Mouse (Mus musculus): ENCODE data around the gene Pnliprp2.
A peak's percentile ranks its signal among the peaks of the same experiment; 100 is the strongest.

Gene Pnliprp2

DNA sequence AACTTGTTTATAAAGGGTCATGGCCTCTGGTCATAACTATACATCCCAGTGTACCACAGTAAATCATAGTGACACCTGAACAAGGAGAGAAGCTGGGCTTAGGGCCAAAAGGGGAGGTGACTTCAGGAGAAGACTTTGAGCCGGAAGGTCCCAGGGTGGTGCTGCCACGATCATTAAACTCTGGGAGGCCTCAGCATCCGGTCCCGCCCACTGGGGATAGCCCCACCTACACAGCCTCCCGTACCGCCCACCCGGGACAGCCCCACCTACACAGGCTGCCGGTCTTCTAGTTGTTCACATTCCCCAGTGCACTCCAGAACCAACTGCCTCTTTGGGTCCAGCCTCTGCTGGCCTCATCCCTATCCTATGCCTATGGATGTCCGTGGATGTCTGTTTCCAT lies at the start of gene Pnliprp2:
TSS of gene Pnliprp2 (plus strand) at position 297 of the 400 bp plus-strand sequence.
- DNase-seq (ENCODE audit: low read depth, low spot score): no peak

DNA sequence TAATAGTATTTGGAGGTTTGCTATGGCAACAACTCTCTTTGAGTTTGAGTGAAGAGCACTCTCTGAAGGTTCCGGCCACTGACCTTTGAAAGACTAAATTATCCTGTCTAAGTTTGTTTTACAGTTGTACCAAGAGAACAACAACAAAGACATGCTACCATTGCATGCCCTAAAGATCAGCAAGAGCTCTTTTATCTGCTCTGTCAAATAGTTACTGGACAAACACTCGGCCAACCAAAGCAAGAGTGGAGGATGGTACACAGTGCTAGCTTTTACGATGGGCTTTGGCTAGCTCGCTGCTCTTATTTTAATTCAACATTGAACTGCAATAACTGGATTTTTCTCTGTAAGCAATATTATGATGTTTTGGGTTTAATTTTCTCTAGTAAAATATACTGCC lies 41.6 kb upstream of the Pnliprp2 start:
- DNase-seq (ENCODE audit: low read depth, low spot score): no peak

- DNase-seq (ENCODE audit: low read depth, low spot score): no peak
These were observed 39.1 kb upstream of the Pnliprp2 start for GRCm38 (mm10) chr19:58720439-58720838.

- DNase-seq (ENCODE audit: low read depth, low spot score): no peak
These were observed 33.0 kb upstream of the Pnliprp2 start for GRCm38 (mm10) chr19:58726551-58726950.

GRCm38 (mm10) chr19:58727756-58728155 lies 31.8 kb upstream of the Pnliprp2 start:
- DNase-seq (ENCODE audit: low read depth, low spot score): no peak

DNA sequence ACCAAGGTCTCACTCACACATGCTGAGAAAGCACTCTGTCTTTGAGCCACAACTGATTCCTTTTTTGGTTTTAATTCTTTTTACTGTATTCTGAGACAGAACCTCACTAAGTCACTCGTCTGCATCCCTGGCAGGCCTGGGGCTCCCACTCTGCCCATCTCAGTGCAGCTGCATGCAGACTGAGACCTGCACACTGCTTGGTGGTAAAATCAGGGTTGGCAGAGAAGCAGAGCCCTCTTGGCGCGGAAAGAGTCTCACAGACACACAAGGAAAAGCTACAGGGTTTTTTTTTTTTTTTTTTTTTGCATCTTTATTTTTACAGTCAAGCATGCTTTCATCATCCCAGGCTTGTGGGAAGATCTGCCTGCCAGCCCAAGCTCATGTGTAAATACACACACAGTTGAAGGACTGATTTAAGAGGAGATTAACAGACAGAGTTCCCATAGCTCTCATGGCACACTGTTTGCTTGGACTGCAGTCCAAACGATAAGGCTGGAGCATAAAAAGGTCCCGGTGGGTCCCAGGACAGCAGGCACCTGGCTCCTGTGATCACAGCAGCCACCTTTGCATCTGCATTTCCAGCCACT lies 31.0 kb upstream of the Pnliprp2 start, which contains the start of gene Pnliprp1:
TSS of gene Pnliprp1 (plus strand) at position 443 of the 587 bp plus-strand sequence.
- DNase-seq (ENCODE audit: low read depth, low spot score): no peak

GRCm38 (mm10) chr19:58733216-58733615 lies 26.3 kb upstream of the Pnliprp2 start:
- DNase-seq (ENCODE audit: low read depth, low spot score): no peak

- DNase-seq (ENCODE audit: low read depth, low spot score): no peak
These were observed 21.4 kb upstream of the Pnliprp2 start for GRCm38 (mm10) chr19:58738111-58738510.

DNA sequence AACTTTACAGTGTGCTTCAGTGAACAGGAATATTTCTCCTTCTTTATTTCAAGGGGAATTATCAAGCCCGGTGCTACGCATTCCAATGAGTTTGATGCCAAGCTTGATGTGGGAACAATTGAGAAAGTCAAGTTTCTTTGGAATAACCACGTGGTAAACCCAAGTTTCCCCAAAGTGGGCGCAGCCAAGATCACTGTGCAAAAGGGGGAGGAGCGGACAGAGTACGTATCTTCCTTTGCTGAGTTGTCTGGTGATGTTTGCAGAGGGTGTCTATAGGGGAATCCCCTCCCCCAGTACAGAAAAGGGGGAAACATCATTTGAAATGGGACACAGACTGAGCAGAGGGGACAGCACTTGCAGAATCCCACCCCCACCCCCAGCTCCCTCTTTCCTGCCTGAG lies 18.5 kb upstream of the Pnliprp2 start:
- no peak for DNase-seq (ENCODE audit: low read depth, low spot score)

DNA sequence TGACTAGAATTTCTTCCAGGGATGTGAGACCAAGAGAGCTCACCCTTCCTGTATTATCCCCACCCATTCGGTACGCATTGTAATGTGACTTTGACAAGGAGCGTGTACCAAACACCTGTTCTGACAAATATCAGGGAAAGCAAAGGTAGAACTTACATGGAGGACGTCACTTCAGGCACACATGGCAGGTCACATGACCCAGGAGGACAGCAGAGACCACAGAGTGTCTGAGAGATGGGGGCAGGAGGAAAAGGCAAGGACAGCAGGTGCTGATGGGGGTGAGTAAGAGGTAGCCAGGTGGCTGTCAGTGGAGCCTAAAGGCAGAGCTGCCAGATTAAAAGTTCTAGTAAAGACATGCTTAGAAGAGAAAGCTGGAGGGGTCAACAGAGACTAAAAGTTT lies 16.8 kb upstream of the Pnliprp2 start:
- no peak for DNase-seq (ENCODE audit: low read depth, low spot score)

GRCm38 (mm10) chr19:58743736-58744135 lies 15.8 kb upstream of the Pnliprp2 start:
- DNase-seq (ENCODE audit: low read depth, low spot score): no peak

GRCm38 (mm10) chr19:58747498-58748000 lies 12.0 kb upstream of the Pnliprp2 start:
- DNase-seq (ENCODE audit: low read depth, low spot score): no peak

- DNase-seq (ENCODE audit: low read depth, low spot score): no peak
These were observed 8.7 kb upstream of the Pnliprp2 start for GRCm38 (mm10) chr19:58750822-58751221.

DNA sequence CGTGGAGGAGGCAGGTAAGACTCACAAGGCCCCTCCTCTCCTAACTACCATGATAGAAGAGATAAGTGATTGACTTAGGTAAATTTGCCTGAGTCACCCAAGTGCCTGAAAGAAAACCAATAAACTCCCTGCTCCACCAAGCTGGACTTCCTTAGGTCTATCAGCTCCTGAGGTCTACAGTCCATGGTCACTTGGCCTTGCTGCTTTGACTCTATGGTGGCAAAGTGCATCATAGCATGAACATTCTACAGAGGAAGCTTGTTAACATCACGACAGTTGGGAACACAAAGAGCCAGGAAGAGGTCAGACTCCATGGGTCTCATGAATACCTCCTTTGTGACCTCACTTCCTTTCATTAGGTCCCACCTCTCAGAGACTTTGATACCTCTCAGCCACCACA lies 8.0 kb upstream of the Pnliprp2 start:
- DNase-seq (ENCODE audit: low read depth, low spot score): no peak

- DNase-seq (ENCODE audit: low read depth, low spot score): no peak
These were observed 648 bp upstream of the Pnliprp2 start for GRCm38 (mm10) chr19:58758871-58759270.

DNA sequence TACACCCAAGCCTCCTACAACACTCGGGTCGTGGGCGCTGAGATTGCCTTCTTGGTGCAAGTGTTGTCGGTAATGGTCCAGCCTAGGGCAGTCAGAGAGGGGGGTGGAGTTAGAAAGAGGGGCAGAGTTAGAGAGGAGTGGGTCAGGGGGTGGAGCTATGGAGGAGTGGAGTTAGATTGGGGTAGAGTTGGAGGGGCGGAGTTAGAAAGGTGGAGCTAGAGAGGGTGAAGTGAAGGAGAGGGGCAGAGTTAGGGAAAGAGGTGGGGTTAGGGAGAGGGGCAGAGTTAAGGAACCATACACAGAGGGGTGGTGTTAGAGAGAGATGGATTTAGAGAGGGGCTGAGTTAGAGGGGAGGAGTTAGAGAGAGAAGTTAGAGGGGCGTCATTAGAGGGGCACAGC lies 2.8 kb downstream of the Pnliprp2 start:
- peak; percentile 45 for DNase-seq (ENCODE audit: low read depth, low spot score)

DNA sequence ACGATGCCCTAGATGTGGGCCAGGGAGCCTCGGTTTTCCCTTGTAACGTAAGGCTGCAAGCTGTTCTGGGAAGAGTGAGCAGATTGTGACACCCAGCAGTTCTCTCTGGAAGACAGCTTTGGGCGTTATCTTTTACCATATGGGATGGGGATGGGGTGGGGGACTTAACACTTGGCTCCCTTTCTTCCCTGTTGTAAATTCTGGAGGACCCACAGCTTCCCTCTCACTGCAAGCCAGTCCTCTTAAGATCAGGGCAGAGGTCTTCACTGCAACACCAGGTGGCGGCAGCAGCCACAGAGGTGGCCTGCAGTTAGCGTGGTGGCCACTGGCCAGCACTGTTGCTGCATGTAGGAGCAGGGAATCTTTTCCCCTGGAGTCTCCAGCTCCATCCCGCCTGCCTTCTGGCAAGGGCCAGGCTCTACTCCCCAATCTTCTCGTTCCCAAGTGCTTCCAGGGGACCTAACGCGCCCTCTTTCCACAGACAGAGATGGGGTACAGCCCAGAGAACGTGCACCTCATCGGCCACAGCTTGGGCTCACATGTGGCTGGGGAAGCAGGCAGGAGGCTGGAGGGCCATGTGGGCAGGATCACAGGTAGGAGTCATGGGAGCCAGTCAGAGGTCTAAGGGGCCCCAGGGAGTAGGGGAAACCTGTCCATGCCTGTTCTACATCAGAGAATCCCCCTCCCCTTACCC lies 3.5 kb downstream of the Pnliprp2 start:
- no peak for DNase-seq (ENCODE audit: low read depth, low spot score)

DNA sequence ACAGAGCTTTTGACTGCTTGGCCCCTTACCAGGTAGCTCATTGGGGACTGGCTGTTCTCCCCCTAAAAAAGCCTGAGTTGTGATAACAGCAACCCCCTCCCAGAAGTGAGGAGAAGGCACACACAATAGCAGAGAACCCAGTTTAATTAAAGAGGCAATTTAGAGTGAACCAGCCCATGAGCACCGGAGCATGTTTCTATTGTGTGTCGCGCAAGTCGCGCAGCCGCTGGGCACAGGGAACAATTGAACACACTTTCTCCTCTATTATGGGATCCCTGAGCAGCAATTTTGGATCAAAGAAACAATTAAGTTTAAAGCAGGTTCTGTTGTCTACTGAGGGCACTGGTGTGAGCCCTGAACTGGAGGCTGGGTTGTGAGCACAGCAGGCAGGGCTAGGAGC lies 7.8 kb downstream of the Pnliprp2 start:
- no peak for DNase-seq (ENCODE audit: low read depth, low spot score)

- DNase-seq (ENCODE audit: low read depth, low spot score): no peak
These were observed 16.9 kb downstream of the Pnliprp2 start for GRCm38 (mm10) chr19:58776461-58776860.

DNA sequence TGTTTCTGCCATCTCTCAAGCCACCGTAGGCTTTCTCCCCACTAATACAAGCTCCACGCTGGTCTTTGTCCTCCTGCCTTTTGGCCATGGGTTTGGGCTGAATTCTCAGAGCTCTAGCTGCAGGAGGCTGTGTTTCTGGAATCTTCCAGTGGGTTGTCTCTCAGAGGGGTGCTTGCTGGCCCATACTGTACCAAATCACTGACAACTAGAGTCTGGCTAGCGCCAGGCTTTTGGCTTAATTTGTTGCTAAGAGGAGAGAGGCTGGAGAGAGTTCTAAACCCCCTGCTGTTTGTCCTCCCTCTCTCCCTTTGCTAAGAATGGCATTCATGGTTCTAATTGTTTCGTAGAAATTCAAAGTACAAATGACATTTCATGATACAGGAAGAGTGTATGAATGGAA lies 22.0 kb downstream of the Pnliprp2 start:
- DNase-seq (ENCODE audit: low read depth, low spot score): no peak

DNA sequence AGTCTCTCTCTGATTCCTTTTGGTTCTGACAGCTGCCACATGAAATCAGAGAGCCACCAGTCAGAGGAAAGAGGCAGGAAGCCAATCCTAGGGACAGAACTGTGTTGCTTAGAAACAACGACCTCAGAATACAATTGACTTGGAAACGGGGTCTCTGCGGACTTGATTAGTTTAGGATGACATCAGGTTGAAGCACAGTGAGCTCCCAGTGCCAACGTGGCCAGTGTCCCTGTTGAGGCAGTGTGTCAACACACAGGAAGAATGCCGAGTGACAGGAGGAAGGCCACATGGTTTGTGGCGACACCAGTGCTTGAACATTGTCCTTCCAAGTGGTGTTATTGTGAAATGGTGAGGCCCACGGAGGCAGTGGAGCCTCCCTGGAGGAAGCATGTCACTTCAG lies 24.4 kb downstream of the Pnliprp2 start:
- DNase-seq (ENCODE audit: low read depth, low spot score): no peak

DNA sequence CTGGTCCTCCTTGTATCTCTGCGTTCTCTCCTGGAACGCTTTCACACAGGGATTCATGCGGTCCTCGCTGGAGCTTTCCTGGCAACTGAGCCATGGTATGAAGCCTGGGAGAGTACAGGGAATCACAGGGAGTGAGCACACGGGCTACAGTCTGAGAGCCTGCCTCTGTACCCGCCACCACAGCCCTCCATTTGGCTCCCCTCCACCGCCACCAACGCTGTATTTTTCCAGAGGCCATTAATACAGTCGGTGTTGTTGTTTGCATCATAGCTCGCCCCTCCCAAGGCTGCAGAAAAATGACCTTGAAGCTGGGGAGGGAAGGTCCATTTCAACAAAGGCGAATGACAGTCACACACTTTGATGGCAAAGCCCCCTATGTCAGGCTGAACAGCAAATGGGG lies 29.7 kb downstream of the Pnliprp2 start:
- DNase-seq (ENCODE audit: low read depth, low spot score): no peak

- DNase-seq (ENCODE audit: low read depth, low spot score): no peak
These were observed 34.8 kb downstream of the Pnliprp2 start, which contains the start of gene 1700019N19Rik for GRCm38 (mm10) chr19:58794284-58794683. 1700019N19Rik (minus strand) TSS chr19:58794461.

Measured in WW6 (cell line).